Mouse (Mus musculus) erythroblast, embryonic 14.5 days (primary cell): ENCODE measurements around the gene Fyn.

Source experiments
- GATA1 ChIP-seq: IDR thresholded peaks from 2 replicates; pipeline ENCODE4 v1.6.1; 2012; ENCODE audit warnings: low read length, inconsistent platforms, mixed read lengths
- TAL1 ChIP-seq: IDR thresholded peaks from 3 replicates; pipeline ENCODE4 v1.6.1; 2012; ENCODE audit warnings: low read length, inconsistent platforms, mixed read lengths

DNA sequence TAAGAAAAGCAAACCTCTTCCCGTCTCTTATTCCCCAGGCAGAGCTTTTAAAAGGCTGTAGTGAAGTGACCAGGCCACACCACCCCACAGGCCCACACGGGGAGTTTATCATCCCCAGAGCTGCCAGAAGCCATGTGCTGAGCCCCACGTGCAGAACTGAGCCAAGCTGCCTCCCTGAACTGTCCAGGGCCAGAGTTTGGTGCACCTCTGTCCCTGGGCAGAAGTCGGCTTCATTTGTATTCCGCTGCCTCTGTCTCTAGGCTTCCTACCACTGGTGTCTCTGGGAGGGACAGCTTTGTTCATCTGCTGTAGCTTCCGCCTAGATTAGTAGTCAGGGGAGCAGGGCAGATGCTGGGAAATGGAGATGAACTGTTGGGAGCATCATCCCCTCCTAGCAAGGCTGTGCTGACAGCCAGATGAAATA lies 172.8 kb downstream of the Fyn start:
- TF ChIP-seq GATA1 (no peak), TAL1 (no peak)
